Mouse (Mus musculus): ENCODE results near the gene Cd79a. TPM values are rescaled to one million over a fixed set of nuclear protein-coding genes. Genes with fewer than 3 reads are reported as not detected.

Gene Cd79a
- polyA plus RNA-seq, 1 experiment = 0.04 TPM

GRCm38 (mm10) chr7:24882416-24883199 is 14.6 kb upstream of the Cd79a start:
- no peak for TF ChIP-seq GATA1 (IDR thresholded peaks at IDR 0.05; ENCODE audit: low read length)

- TF ChIP-seq GATA1 (IDR thresholded peaks at IDR 0.05; ENCODE audit: low read length) = no peak
Observed at GRCm38 (mm10) chr7:24883896-24884692, 13.1 kb upstream of the Cd79a start, which contains the start of gene Rps19. TSS of gene Rps19 (plus strand) at chr7:24884371.

GRCm38 (mm10) chr7:24884693-24885291 is 12.4 kb upstream of the Cd79a start:
- no peak for TF ChIP-seq GATA1 (IDR thresholded peaks at IDR 0.05; ENCODE audit: low read length)

GRCm38 (mm10) chr7:24885468-24886307 is 11.5 kb upstream of the Cd79a start:
- TF ChIP-seq GATA1 (IDR thresholded peaks at IDR 0.05; ENCODE audit: low read length) = no peak

- TF ChIP-seq GATA1 (IDR thresholded peaks at IDR 0.05; ENCODE audit: low read length) = no peak
Observed at GRCm38 (mm10) chr7:24886308-24886633, 10.9 kb upstream of the Cd79a start.

- no peak for TF ChIP-seq GATA1 (IDR thresholded peaks at IDR 0.05; ENCODE audit: low read length)
Observed at GRCm38 (mm10) chr7:24887096-24887495, 10.1 kb upstream of the Cd79a start.

- TF ChIP-seq GATA1 (IDR thresholded peaks at IDR 0.05; ENCODE audit: low read length) = no peak
Observed at GRCm38 (mm10) chr7:24889431-24890220, 7.6 kb upstream of the Cd79a start.

- TF ChIP-seq GATA1 (IDR thresholded peaks at IDR 0.05; ENCODE audit: low read length) = no peak
Observed at GRCm38 (mm10) chr7:24890281-24891216, 6.6 kb upstream of the Cd79a start.

GRCm38 (mm10) chr7:24891241-24892124 is 5.7 kb upstream of the Cd79a start:
- TF ChIP-seq GATA1 (IDR thresholded peaks at IDR 0.05; ENCODE audit: low read length) = no peak

- TF ChIP-seq GATA1 (IDR thresholded peaks at IDR 0.05; ENCODE audit: low read length) = no peak
Observed at GRCm38 (mm10) chr7:24892125-24892583, 5.0 kb upstream of the Cd79a start.

- TF ChIP-seq GATA1 (IDR thresholded peaks at IDR 0.05; ENCODE audit: low read length) = no peak
Observed at GRCm38 (mm10) chr7:24896269-24896668, 912 bp upstream of the Cd79a start.

GRCm38 (mm10) chr7:24897959-24898358 is 778 bp downstream of the Cd79a start:
- TF ChIP-seq GATA1 (IDR thresholded peaks at IDR 0.05; ENCODE audit: low read length) = no peak
